Mouse (Mus musculus) CH12.LX (cell line): ENCODE data around the gene Rap1gds1. TPM values are rescaled to one million over a fixed set of nuclear protein-coding genes. Genes with fewer than 3 reads are reported as not detected.

Experiments
- DNase-seq: peaks from one replicate; pipeline ENCODE4 v3.0.0-alpha.2; 2013; ENCODE audit errors: extremely low read depth
- H3K27ac ChIP-seq: 2 replicates; pipeline ENCODE4 v1.5.1; 2012; ENCODE audit warnings: low read depth, mild to moderate bottlenecking, control low read depth, moderate library complexity; ENCODE audit not compliant: insufficient read depth
- H3K27me3 ChIP-seq: replicated peaks from 2 replicates; pipeline ENCODE3; 2012; ENCODE audit warnings: inconsistent platforms
- H3K36me3 ChIP-seq, 2 experiments: replicated peaks in 1 of 2; 2 replicates each; pipeline versions ENCODE3 to v1.6.1; 2012; ENCODE audit warnings: inconsistent platforms in 1 of 2, low read length in 1 of 2, mild to moderate bottlenecking in 1 of 2, mixed read lengths in 1 of 2, moderate library complexity in 1 of 2; ENCODE audit not compliant: control insufficient read depth in 1 of 2, insufficient read depth in 1 of 2
- H3K4me1 ChIP-seq, 2 experiments: 2 replicates each; pipeline ENCODE4 v1.6.1; 2012; ENCODE audit warnings: inconsistent platforms in 1 of 2, moderate library complexity in 1 of 2; ENCODE audit not compliant: insufficient read depth in 2 of 2, control insufficient read depth in 1 of 2
- H3K4me2 ChIP-seq: 2 replicates; pipeline ENCODE4 v1.6.1; 2012; ENCODE audit warnings: low read depth, mild to moderate bottlenecking, control low read depth; ENCODE audit not compliant: poor library complexity, insufficient read depth, severe bottlenecking
- H3K4me3 ChIP-seq, 3 experiments: fragments of 150-350 bp in 1 of 3; sonication (generic) in 1 of 3; replicated peaks in 1 of 3; 2 replicates each; pipeline versions ENCODE3 to v1.5.1; 2011 to 2012; ENCODE audit warnings: low read depth in 2 of 3, low read length in 2 of 3, mild to moderate bottlenecking in 2 of 3, moderate library complexity in 2 of 3, control low read depth in 1 of 3, improper control_type of control experiment in 1 of 3, inconsistent platforms in 1 of 3, mixed read lengths in 1 of 3; ENCODE audit not compliant: poor library complexity in 1 of 3
- H3K79me2 ChIP-seq: replicated peaks from 2 replicates; pipeline ENCODE4 v1.6.1; 2012; ENCODE audit warnings: mild to moderate bottlenecking, moderate library complexity; ENCODE audit not compliant: control insufficient read depth, poor library complexity, insufficient read depth, severe bottlenecking; ENCODE audit errors: extremely low read depth
- H3K9ac ChIP-seq: 2 replicates; pipeline ENCODE4 v1.6.1; 2012; ENCODE audit warnings: low read depth, mild to moderate bottlenecking, control low read depth, moderate library complexity; ENCODE audit not compliant: insufficient read depth
- H3K9me3 ChIP-seq: replicated peaks from 2 replicates; pipeline ENCODE3; 2012; ENCODE audit warnings: low read length, inconsistent platforms, mixed read lengths
- BHLHE40 ChIP-seq: IDR thresholded peaks from 2 replicates; pipeline ENCODE4 v1.6.1; 2011; ENCODE audit warnings: mild to moderate bottlenecking, low read depth, low read length, improper control_type of control experiment
- CHD1 ChIP-seq: IDR thresholded peaks from 2 replicates; pipeline ENCODE4 v1.6.1; 2012; ENCODE audit warnings: low read depth, low read length, improper control_type of control experiment, inconsistent platforms
- CTCF ChIP-seq, 2 experiments: IDR thresholded peaks in 1 of 2; conservative IDR thresholded peaks in 1 of 2; 2 replicates each; pipeline ENCODE4 v1.5.1; 2011 to 2012; ENCODE audit warnings: low read depth in 2 of 2, low read length in 2 of 2, improper control_type of control experiment in 1 of 2, inconsistent platforms in 1 of 2, mild to moderate bottlenecking in 1 of 2, moderate library complexity in 1 of 2
- E2F4 ChIP-seq: IDR thresholded peaks from 2 replicates; pipeline ENCODE4 v1.6.1; 2011; ENCODE audit warnings: low read depth, low read length, improper control_type of control experiment; ENCODE audit not compliant: insufficient replicate concordance
- ELF1 ChIP-seq: IDR thresholded peaks from 2 replicates; pipeline ENCODE4 v1.6.1; 2014; ENCODE audit warnings: low read depth, mild to moderate bottlenecking, inconsistent platforms, low read length, improper control_type of control experiment
- EP300 ChIP-seq: IDR thresholded peaks from 2 replicates; pipeline ENCODE4 v1.6.1; 2011; ENCODE audit warnings: low read length, improper control_type of control experiment
- ETS1 ChIP-seq: conservative IDR thresholded peaks from 2 replicates; pipeline ENCODE4 v1.6.1; 2012; ENCODE audit warnings: low read depth, mild to moderate bottlenecking, inconsistent platforms, low read length, improper control_type of control experiment, moderate library complexity
- GABPA ChIP-seq: IDR thresholded peaks from 2 replicates; pipeline ENCODE4 v1.6.1; 2012; ENCODE audit warnings: low read depth, low read length, improper control_type of control experiment, inconsistent platforms; ENCODE audit not compliant: insufficient replicate concordance
- HCFC1 ChIP-seq: IDR thresholded peaks from 2 replicates; pipeline ENCODE4 v1.6.1; 2012; ENCODE audit warnings: low read depth, mild to moderate bottlenecking, inconsistent platforms, low read length, improper control_type of control experiment
- IRF4 ChIP-seq: IDR thresholded peaks from 2 replicates; pipeline ENCODE4 v1.6.1; 2014; ENCODE audit warnings: low read depth, mild to moderate bottlenecking, inconsistent platforms, low read length, improper control_type of control experiment
- JUN ChIP-seq: IDR thresholded peaks from 2 replicates; pipeline ENCODE4 v1.6.1; 2011; ENCODE audit warnings: low read depth, mild to moderate bottlenecking, low read length, improper control_type of control experiment, moderate library complexity; ENCODE audit not compliant: insufficient read depth
- JUND ChIP-seq: conservative IDR thresholded peaks from 2 replicates; pipeline ENCODE4 v1.6.1; 2011; ENCODE audit warnings: low read depth, low read length, improper control_type of control experiment
- KAT2A ChIP-seq: IDR thresholded peaks from 2 replicates; pipeline ENCODE4 v1.6.1; 2012; ENCODE audit warnings: low read length, improper control_type of control experiment, inconsistent platforms; ENCODE audit not compliant: insufficient replicate concordance
- MAFK ChIP-seq: IDR thresholded peaks from 2 replicates; pipeline ENCODE4 v1.6.1; 2011; ENCODE audit warnings: low read length, improper control_type of control experiment; ENCODE audit not compliant: insufficient replicate concordance
- MAX ChIP-seq: IDR thresholded peaks from 2 replicates; pipeline ENCODE4 v1.6.1; 2011; ENCODE audit warnings: low read length, improper control_type of control experiment
- MAZ ChIP-seq: IDR thresholded peaks from 2 replicates; pipeline ENCODE4 v1.6.1; 2012; ENCODE audit warnings: low read depth, mild to moderate bottlenecking, inconsistent platforms, low read length, improper control_type of control experiment, moderate library complexity
- MYC ChIP-seq: IDR thresholded peaks from 2 replicates; pipeline ENCODE4 v1.6.1; 2011; ENCODE audit warnings: low read depth, mild to moderate bottlenecking, improper control_type of control experiment, low read length
- NRF1 ChIP-seq: IDR thresholded peaks from 2 replicates; pipeline ENCODE4 v1.6.1; 2014; ENCODE audit warnings: low read depth, mild to moderate bottlenecking, inconsistent platforms, low read length, improper control_type of control experiment, moderate library complexity
- SIN3A ChIP-seq: IDR thresholded peaks from 2 replicates; pipeline ENCODE4 v1.6.1; 2012; ENCODE audit warnings: low read length, improper control_type of control experiment, inconsistent platforms
- SMC3 ChIP-seq: IDR thresholded peaks from 2 replicates; pipeline ENCODE4 v1.6.1; 2011; ENCODE audit warnings: low read depth, low read length, improper control_type of control experiment
- TCF12 ChIP-seq: IDR thresholded peaks from 2 replicates; pipeline ENCODE4 v1.6.1; 2014; ENCODE audit warnings: low read depth, mild to moderate bottlenecking, inconsistent platforms, low read length, improper control_type of control experiment
- UBTF ChIP-seq: IDR thresholded peaks from 2 replicates; pipeline ENCODE4 v1.6.1; 2012; ENCODE audit warnings: low read depth, mild to moderate bottlenecking, inconsistent platforms, low read length, improper control_type of control experiment, moderate library complexity
- USF2 ChIP-seq: conservative IDR thresholded peaks from 2 replicates; pipeline ENCODE4 v1.6.1; 2011; ENCODE audit warnings: low read depth, low read length, improper control_type of control experiment
- ZC3H11A ChIP-seq: IDR thresholded peaks from 2 replicates; pipeline ENCODE4 v1.6.1; 2012; ENCODE audit warnings: low read depth, mild to moderate bottlenecking, inconsistent platforms, low read length, improper control_type of control experiment
- ZMIZ1 ChIP-seq: IDR thresholded peaks from 2 replicates; pipeline ENCODE4 v1.6.1; 2012; ENCODE audit warnings: low read depth, mild to moderate bottlenecking, inconsistent platforms, low read length, improper control_type of control experiment
- dilution Hi-C: fragments of 300-500 bp; cut with MboI; formaldehyde crosslinking; loops from 2 replicates; pipeline ENCODE4 v1.14.3; 2020; ENCODE audit warnings: low sequenced_read_pairs; ENCODE audit not compliant: extremely low pct_unique_long_range_greater_than_20kb, extremely low pct_ligation_motif_present
- in situ Hi-C: fragments of 300-500 bp; cut with MboI; formaldehyde crosslinking; loops from 3 replicates; pipeline ENCODE4 v1.14.3; 2019; ENCODE audit warnings: low sequenced_read_pairs, low pct_ligation_motif_present, low pct_unique_long_range_greater_than_20kb, mixed read lengths
- polyA plus RNA-seq: library from polyadenylated mRNA; unstranded; fragments of >175 nt; gene quantifications from 2 replicates; pipeline ENCODE4 v1.2.1, GENCODE M21; 2012; ENCODE audit warnings: low read depth; ENCODE audit not compliant: insufficient read length
- total RNA-seq, 2 experiments: library from RNA; depleted of rRNA; stranded (reverse); fragments of 300-350 nt in 1 of 2; fragments of >200 nt in 1 of 2; gene quantifications; 2 replicates each; pipeline ENCODE4 v1.2.3; 2012 to 2014

Rap1gds1 gene
- total and polyA plus RNA-seq, 3 experiments, result 24.4 to 36.7 (median 26.3) TPM

GRCm38 (mm10) chr3:138889769-138890295, 185.2 kb downstream of the Rap1gds1 start:
- dilution Hi-C loops (no loop called here), in situ Hi-C loops (loop anchor here (10.0 kb wide), 1 partner anchor 75 kb away; no protein-coding TSS in a partner anchor)
- TF ChIP-seq UBTF (no peak), ETS1 (no peak), BHLHE40 (peak; percentile 65), IRF4 (0 out of 2 replicates have a peak, but pooled peaks have one; percentile 23)
- Histone ChIP-seq H3K4me2 (peak overlapping the region; percentile 23; the same call in 1 of the 2 replicates), H3K36me3 (peaks cover 0 to 23% of the 10 kb centered on the region in 2 experiments), H3K27me3 (no peaks in the 10 kb centered on the region), H3K9ac (peak overlapping the region; percentile 43; the same call in 1 of the 2 replicates), H3K4me1 (peaks cover 24 to 54% of the 10 kb centered on the region in 2 experiments), H3K9me3 (no peaks in the 10 kb centered on the region), H3K4me3 (no peak overlapping the region), H3K27ac (no peak overlapping the region; the same call in 1 of the 2 replicates), H3K79me2 (no peaks in the 10 kb centered on the region)
- DNase-seq, result no peak

GRCm38 (mm10) chr3:138889214-138889613, 185.8 kb downstream of the Rap1gds1 start:
- in situ Hi-C loops (no loop called here), dilution Hi-C loops (no loop called here)
- peaks cover 0 to 22% of the 10 kb centered on the region in 2 experiments for H3K36me3 ChIP-seq
- TF ChIP-seq MAFK, result 0 out of 2 replicates have a peak, but pooled peaks have one; percentile 58
- peak; percentile 81 for TF ChIP-seq HCFC1
- no peak for TF ChIP-seq CHD1
- TF ChIP-seq ELF1, result peak; percentile 94
- H3K27ac ChIP-seq, result no peak overlapping the region
- H3K27me3 ChIP-seq, result no peaks in the 10 kb centered on the region
- peak overlapping the region; percentile 43 for H3K9ac ChIP-seq
- no peak overlapping the region for H3K4me3 ChIP-seq
- DNase-seq, result peak; percentile 36
- no peaks in the 10 kb centered on the region for H3K9me3 ChIP-seq
- H3K79me2 ChIP-seq, result no peaks in the 10 kb centered on the region
- H3K4me1 ChIP-seq, result peaks cover 24 to 54% of the 10 kb centered on the region in 2 experiments
- peak overlapping the region; percentile 23; the same call in 1 of the 2 replicates for H3K4me2 ChIP-seq

GRCm38 (mm10) chr3:138886121-138886520, 188.9 kb downstream of the Rap1gds1 start:
- H3K4me2 ChIP-seq, result no peak overlapping the region
- in situ Hi-C loops, result no loop called here

More at GRCm38 (mm10) chr3:138886121-138886520, 188.9 kb downstream of the Rap1gds1 start:
- Histone ChIP-seq H3K36me3 (peaks cover 0 to 31% of the 10 kb centered on the region in 2 experiments), H3K9ac (no peak overlapping the region), H3K27ac (no peak overlapping the region), H3K27me3 (no peaks in the 10 kb centered on the region), H3K79me2 (no peaks in the 10 kb centered on the region), H3K4me1 (peaks cover 9 to 24% of the 10 kb centered on the region in 2 experiments), H3K9me3 (no peaks in the 10 kb centered on the region), H3K4me3 (no peak overlapping the region)
- dilution Hi-C loops, result no loop called here
- TF ChIP-seq MAX, result no peak
- no peak for TF ChIP-seq MAZ
- no peak for TF ChIP-seq NRF1
- TF ChIP-seq JUND, result no peak
- no peak for TF ChIP-seq SIN3A
- TF ChIP-seq CHD1, result no peak
- TF ChIP-seq KAT2A, result no peak
- no peak for TF ChIP-seq ZMIZ1
- no peak for TF ChIP-seq GABPA
- TF ChIP-seq SMC3, result no peak
- no peak for TF ChIP-seq IRF4
- no peak for TF ChIP-seq E2F4
- no peak for TF ChIP-seq USF2
- TF ChIP-seq CTCF (conservative IDR thresholded peaks at IDR 0.05 in 1 of 2, IDR thresholded peaks at IDR 0.05 in 1 of 2; ENCODE audit: low read depth in 2 of 2, low read length in 2 of 2), result no peak
- no peak for TF ChIP-seq ZC3H11A
- no peak for TF ChIP-seq TCF12
- TF ChIP-seq JUN, result no peak
- TF ChIP-seq EP300, result no peak
- no peak for TF ChIP-seq MYC
- DNase-seq, result no peak
